In genomic region chr11:45003716-45004437, GRCm38 (mm10) we compare ENCODE assay signal across 16 mouse cellular contexts.
DNase-seq lines count a peak whose midpoint lies in the region; ATAC-seq and TF ChIP-seq lines count a peak whose summit lies in the region.
"Had no signal": no experiment of that assay in that cellular context is flagged by ENCODE, and none has a peak within 500 bp of the region (broad histone marks: within the 10 kb centered on the region; RNA-seq: fewer than 3 reads in every experiment).

No protein-coding gene starts in this region.

- no peak overlapping the region for H3K4me2 ChIP-seq in forebrain, embryonic 14.5 days (ENCODE audit: low read length)
- no peak overlapping the region for H3K4me2 ChIP-seq in forebrain, postnatal 0 days (ENCODE audit: low read depth)
- H3K4me2 ChIP-seq in midbrain, embryonic 16.5 days (ENCODE audit: low read length): no peak overlapping the region
- H3K4me2 ChIP-seq in limb, embryonic 11.5 days (ENCODE audit: low read depth, severe bottlenecking): no peak overlapping the region

- no peak overlapping the region for H3K9ac ChIP-seq in forebrain, embryonic 14.5 days (ENCODE audit: low read length)
- no peak overlapping the region for H3K9ac ChIP-seq in forebrain, postnatal 0 days
- H3K9ac ChIP-seq in midbrain, embryonic 16.5 days (ENCODE audit: low read depth, low read length): no peak overlapping the region
- H3K9ac ChIP-seq in limb, embryonic 11.5 days (ENCODE audit: low read length): no peak overlapping the region

- TF ChIP-seq POLR2A in cerebellum, adult 2 months (IDR thresholded peaks at IDR 0.05; ENCODE audit: borderline replicate concordance, insufficient read depth, low read length): no peak

- no peak overlapping the region for H3K27ac ChIP-seq in forebrain, embryonic 14.5 days (ENCODE audit: low read depth, low read length)
- H3K27ac ChIP-seq in forebrain, postnatal 0 days (ENCODE audit: low read depth, low read length): no peak overlapping the region
- H3K27ac ChIP-seq in midbrain, embryonic 10.5 days (replicated peaks): peak overlapping the region; percentile 63
- H3K27ac ChIP-seq in midbrain, embryonic 16.5 days (ENCODE audit: low read length): no peak overlapping the region
- peak overlapping the region; percentile 65 for H3K27ac ChIP-seq in embryonic facial prominence, embryonic 10.5 days (replicated peaks)
- peak overlapping the region; percentile 37 for H3K27ac ChIP-seq in limb, embryonic 11.5 days (replicated peaks; ENCODE audit: low read depth, low read length)
- H3K27ac ChIP-seq in cerebellum, adult 2 months (ENCODE audit: insufficient read depth, low read length): no peak overlapping the region
- H3K27ac ChIP-seq in left cerebral cortex, adult 2 months: no peak overlapping the region
- H3K27ac ChIP-seq: macrophage had no signal

- H3K4me1 ChIP-seq in forebrain, embryonic 14.5 days (ENCODE audit: control insufficient read depth, insufficient read depth, low read length): 0 out of 2 replicates have a peak, but pooled peaks cover 2% of the 10 kb centered on the region
- H3K4me1 ChIP-seq in forebrain, postnatal 0 days (ENCODE audit: insufficient read depth): no peaks in the 10 kb centered on the region
- peaks cover 26% of the 10 kb centered on the region for H3K4me1 ChIP-seq in midbrain, embryonic 10.5 days
- H3K4me1 ChIP-seq in midbrain, embryonic 16.5 days (ENCODE audit: control insufficient read depth, insufficient read depth, low read length): peaks cover 2% of the 10 kb centered on the region; the same call in 1 of the 2 replicates
- H3K4me1 ChIP-seq in embryonic facial prominence, embryonic 10.5 days: peaks cover 23% of the 10 kb centered on the region
- H3K4me1 ChIP-seq in limb, embryonic 11.5 days (ENCODE audit: control insufficient read depth, insufficient read depth, low read length): peaks cover 9% of the 10 kb centered on the region
- no peaks in the 10 kb centered on the region for H3K4me1 ChIP-seq in cerebellum, adult 2 months (ENCODE audit: control insufficient read depth, insufficient read depth, low read length)

- H3K9me3 ChIP-seq in forebrain, embryonic 14.5 days (replicated peaks; ENCODE audit: control insufficient read depth, low read length): no peaks in the 10 kb centered on the region
- H3K9me3 ChIP-seq in forebrain, postnatal 0 days (ENCODE audit: low read length): no peaks in the 10 kb centered on the region
- H3K9me3 ChIP-seq in midbrain, embryonic 10.5 days (replicated peaks): no peaks in the 10 kb centered on the region
- H3K9me3 ChIP-seq in midbrain, embryonic 16.5 days (replicated peaks; ENCODE audit: control insufficient read depth, low read length, poor library complexity, severe bottlenecking): no peaks in the 10 kb centered on the region
- H3K9me3 ChIP-seq in embryonic facial prominence, embryonic 10.5 days: no peaks in the 10 kb centered on the region
- no peaks in the 10 kb centered on the region for H3K9me3 ChIP-seq in limb, embryonic 11.5 days (ENCODE audit: control insufficient read depth, low read length)

- no peaks in the 10 kb centered on the region for H3K36me3 ChIP-seq in forebrain, embryonic 14.5 days (ENCODE audit: control insufficient read depth, insufficient read depth, low read length)
- no peaks in the 10 kb centered on the region for H3K36me3 ChIP-seq in forebrain, postnatal 0 days (ENCODE audit: insufficient read depth)
- no peaks in the 10 kb centered on the region for H3K36me3 ChIP-seq in midbrain, embryonic 10.5 days
- H3K36me3 ChIP-seq in midbrain, embryonic 16.5 days (ENCODE audit: control insufficient read depth, insufficient read depth, low read length): no peaks in the 10 kb centered on the region
- H3K36me3 ChIP-seq in embryonic facial prominence, embryonic 10.5 days (replicated peaks): 0 out of 2 replicates have a peak, but pooled peaks cover 3% of the 10 kb centered on the region
- H3K36me3 ChIP-seq in limb, embryonic 11.5 days (ENCODE audit: control insufficient read depth, insufficient read depth, low read length): no peaks in the 10 kb centered on the region

- TF ChIP-seq CTCF in forebrain, postnatal 0 days (IDR thresholded peaks at IDR 0.05; ENCODE audit: low read depth): no peak
- TF ChIP-seq CTCF in cerebellum, adult 2 months (IDR thresholded peaks at IDR 0.05; ENCODE audit: borderline replicate concordance, insufficient read depth, low read depth, low read length): no peak
- TF ChIP-seq CTCF in left cerebral cortex, adult 2 months (IDR thresholded peaks at IDR 0.05): no peak

- no peak for ATAC-seq in forebrain, embryonic 14.5 days
- no peak for ATAC-seq in forebrain, postnatal 0 days
- no peak for ATAC-seq in midbrain, embryonic 16.5 days
- ATAC-seq in limb, embryonic 11.5 days (ENCODE audit: insufficient number of reproducible peaks, low FRiP score, low TSS enrichment, low read depth): no peak
- ATAC-seq: intestine, embryonic 16.5 days had no signal

- intact Hi-C loops in left cerebral cortex, adult 2 months (cut with DNase I): no loop called here

- DNase-seq in forebrain, embryonic 14.5 days (ENCODE audit: low spot score): peak; percentile 30
- no peak for DNase-seq in forebrain, postnatal 0 days
- peak; percentile 13 for DNase-seq in midbrain, embryonic 10.5 days (ENCODE audit: low spot score)
- DNase-seq in embryonic facial prominence, embryonic 10.5 days (ENCODE audit: low spot score): peak; percentile 21
- no peak for DNase-seq in limb, embryonic 11.5 days (ENCODE audit: low spot score)
- no peak for DNase-seq in cerebellum, adult 2 months
- no peak for DNase-seq in left cerebral cortex, adult 2 months (ENCODE audit: extremely low spot score in 1 of 2, low spot score in 2 of 2)
- DNase-seq: adrenal gland, postnatal 36 days; kidney, postnatal 36 days; layer of hippocampus, postnatal 36 days; liver; lung, adult 2 months; right cerebral cortex, postnatal 4 days had no signal

- 35% methylated on average over 9 of the region's 9 CpGs for WGBS in forebrain, embryonic 14.5 days
- WGBS in forebrain, postnatal 0 days: 37% methylated on average over 9 of the region's 9 CpGs
- 50% methylated on average over 9 of the region's 9 CpGs for WGBS in midbrain, embryonic 10.5 days
- WGBS in midbrain, embryonic 16.5 days: 38% methylated on average over 9 of the region's 9 CpGs
- 41% methylated on average over 9 of the region's 9 CpGs for WGBS in embryonic facial prominence, embryonic 10.5 days
- 34% methylated on average over 9 of the region's 9 CpGs for WGBS in limb, embryonic 11.5 days
- 63% methylated on average over 9 of the region's 9 CpGs for WGBS in cerebellum, adult 2 months

- H3K27me3 ChIP-seq in forebrain, embryonic 14.5 days (replicated peaks; ENCODE audit: control insufficient read depth, insufficient read depth, low read length): 0 out of 2 replicates have a peak, but pooled peaks cover 5% of the 10 kb centered on the region
- H3K27me3 ChIP-seq in forebrain, postnatal 0 days (ENCODE audit: insufficient read depth, low read length): peaks cover 12% of the 10 kb centered on the region; the same call in 1 of the 2 replicates
- no peaks in the 10 kb centered on the region for H3K27me3 ChIP-seq in midbrain, embryonic 10.5 days (ENCODE audit: low read depth, poor library complexity, severe bottlenecking)
- no peaks in the 10 kb centered on the region for H3K27me3 ChIP-seq in midbrain, embryonic 16.5 days (ENCODE audit: control insufficient read depth, insufficient read depth, low read depth, low read length)
- H3K27me3 ChIP-seq in embryonic facial prominence, embryonic 10.5 days (replicated peaks; ENCODE audit: low read depth, poor library complexity, severe bottlenecking): 0 out of 2 replicates have a peak, but pooled peaks cover 2% of the 10 kb centered on the region
- H3K27me3 ChIP-seq in limb, embryonic 11.5 days (ENCODE audit: control insufficient read depth, insufficient read depth, low read length): no peaks in the 10 kb centered on the region
- no peaks in the 10 kb centered on the region for H3K27me3 ChIP-seq in cerebellum, adult 2 months (ENCODE audit: control insufficient read depth, insufficient read depth, low read length)

- no peak overlapping the region for H3K4me3 ChIP-seq in forebrain, embryonic 14.5 days (ENCODE audit: low read depth, low read length)
- H3K4me3 ChIP-seq in forebrain, postnatal 0 days (ENCODE audit: low read depth, low read length): no peak overlapping the region
- no peak overlapping the region for H3K4me3 ChIP-seq in midbrain, embryonic 10.5 days
- H3K4me3 ChIP-seq in midbrain, embryonic 16.5 days (ENCODE audit: low read depth, low read length): no peak overlapping the region
- no peak overlapping the region for H3K4me3 ChIP-seq in embryonic facial prominence, embryonic 10.5 days
- H3K4me3 ChIP-seq in limb, embryonic 11.5 days (ENCODE audit: low read depth, low read length): no peak overlapping the region
- no peak overlapping the region for H3K4me3 ChIP-seq in cerebellum, adult 2 months (replicated peaks; ENCODE audit: insufficient read depth, low read depth, low read length)
- no peak overlapping the region for H3K4me3 ChIP-seq in left cerebral cortex, adult 2 months

Comparison
In these comparisons a context has a peak if more than half of its experiments do, and no peak if none do; other contexts are left out.
1. DNase-seq: peak in forebrain, embryonic 14.5 days (single experiment), midbrain, embryonic 10.5 days (single experiment) and embryonic facial prominence, embryonic 10.5 days (single experiment); none in forebrain, postnatal 0 days (single experiment), limb, embryonic 11.5 days (single experiment), cerebellum, adult 2 months (0 of 2) and left cerebral cortex, adult 2 months (0 of 2).
2. H3K27ac ChIP-seq: peak in midbrain, embryonic 10.5 days (single experiment), embryonic facial prominence, embryonic 10.5 days (single experiment) and limb, embryonic 11.5 days (single experiment); none in forebrain, embryonic 14.5 days (single experiment), forebrain, postnatal 0 days (single experiment), midbrain, embryonic 16.5 days (single experiment), cerebellum, adult 2 months (single experiment) and left cerebral cortex, adult 2 months (single experiment).